Mouse (Mus musculus) forebrain, embryonic 15.5 days (tissue): ENCODE results near the gene Gm21627. TPM values are rescaled to one million over a fixed set of nuclear protein-coding genes. Genes with fewer than 3 reads are reported as not detected.
"Not testable (repeated sequence)": the region's sequence is repeated elsewhere in the genome, so short reads cannot be mapped to it uniquely, and the experiment has no call there.

ENCODE experiments used
- ATAC-seq: fragments of 200-750 bp; cut with Nextera tagmentation; replicated peaks from 2 replicates; pipeline ENCODE4 v1.8.0; 2017; ENCODE audit warnings: mild to moderate bottlenecking, moderate TSS enrichment, moderate library complexity
- H3K27ac ChIP-seq: fragments of 300-500 bp; sonication (generic); replicated peaks from 2 replicates; pipeline ENCODE4 v1.5.1; 2015; ENCODE audit warnings: mild to moderate bottlenecking, inconsistent platforms
- H3K27me3 ChIP-seq: fragments of 300-500 bp; sonication (generic); 2 replicates; pipeline ENCODE4 v1.6.1; 2015; ENCODE audit warnings: inconsistent platforms
- H3K36me3 ChIP-seq: fragments of 300-500 bp; sonication (generic); 2 replicates; pipeline ENCODE4 v1.6.1; 2015; ENCODE audit warnings: mild to moderate bottlenecking, inconsistent platforms
- H3K4me1 ChIP-seq: fragments of 300-500 bp; sonication (generic); 2 replicates; pipeline ENCODE4 v1.6.1; 2015; ENCODE audit warnings: inconsistent platforms
- H3K4me2 ChIP-seq: fragments of 300-500 bp; sonication (generic); replicated peaks from 2 replicates; pipeline ENCODE4 v1.6.1; 2015; ENCODE audit warnings: mild to moderate bottlenecking, inconsistent platforms
- H3K4me3 ChIP-seq: fragments of 300-500 bp; sonication (generic); 2 replicates; pipeline ENCODE4 v1.5.1; 2015; ENCODE audit warnings: mild to moderate bottlenecking, inconsistent platforms
- H3K9ac ChIP-seq: fragments of 300-500 bp; sonication (generic); replicated peaks from 2 replicates; pipeline ENCODE4 v1.6.1; 2015; ENCODE audit warnings: mild to moderate bottlenecking, inconsistent platforms
- H3K9me3 ChIP-seq: fragments of 300-500 bp; sonication (generic); 2 replicates; pipeline ENCODE4 v1.6.1; 2016; ENCODE audit warnings: inconsistent platforms
- WGBS: fragments of 180-500 bp; shearing (Covaris S2); methylation state at CpG from one replicate; pipeline ENCODE4 v1.1.7; 2015; ENCODE audit warnings: mixed read lengths; 5-methylcytosine and 5-hydroxymethylcytosine counted together
- polyA plus RNA-seq: library from polyadenylated mRNA; unstranded; fragments of >200 nt; fragmentation: Nextera tagmentation; extraction: Ambion mirVana; gene quantifications from 2 replicates; pipeline ENCODE4 v1.2.1, GENCODE M21; 2015

Gm21627 gene
- not detected in 2 replicates for polyA plus RNA-seq

GRCm38 (mm10) chrY:63228127-63228526, at the start of gene Gm21627:
Gene Gm21627, plus strand, starts transcription at chrY:63228427.
- not testable (repeated sequence) for H3K9ac ChIP-seq, H3K4me2 ChIP-seq, H3K27ac ChIP-seq, H3K36me3 ChIP-seq, H3K4me1 ChIP-seq, H3K9me3 ChIP-seq, ATAC-seq, H3K4me3 ChIP-seq, H3K27me3 ChIP-seq
- WGBS, result no CpG with 5 or more reads among the region's 6 CpGs
